Mouse (Mus musculus): ENCODE measurements at regions not wholly inside any gene's neighbourhood (a gene's known extent, or its start where the extent isn't known, plus 50 kb on each side); places are given as distances from the start of the nearest gene placed in this dataset.
A peak's percentile ranks its signal among the peaks of the same experiment; 100 is the strongest.

GRCm38 (mm10) chr8:107684721-107685691, 96.7 kb upstream of the Psmd7 start:
- peak; percentile 66 for TF ChIP-seq CTCF (IDR thresholded peaks at IDR 0.05; ENCODE audit: low read depth)
- no peak for TF ChIP-seq EP300 (optimal IDR thresholded peaks at IDR 0.05)
